Mouse (Mus musculus) limb, embryonic 12.5 days (tissue): ENCODE data around the gene Gse1. TPM values are rescaled to one million over a fixed set of nuclear protein-coding genes. Genes with fewer than 3 reads are reported as not detected.

ENCODE experiments used
- ATAC-seq: fragments of 200-750 bp; cut with Nextera tagmentation; 2 replicates; pipeline ENCODE4 v1.8.0; 2017; ENCODE audit warnings: low read depth, moderate TSS enrichment; ENCODE audit not compliant: insufficient number of reproducible peaks, insufficient read depth, low FRiP score, low TSS enrichment
- H3K27ac ChIP-seq: fragments of 300-500 bp; sonication (generic); 2 replicates; pipeline ENCODE4 v1.5.1; 2016; ENCODE audit warnings: mild to moderate bottlenecking, moderate library complexity
- H3K27me3 ChIP-seq: fragments of 300-500 bp; sonication (generic); 2 replicates; pipeline ENCODE4 v1.6.1; 2016; ENCODE audit warnings: mild to moderate bottlenecking, moderate library complexity
- H3K36me3 ChIP-seq: fragments of 300-500 bp; sonication (generic); 2 replicates; pipeline ENCODE4 v1.6.1; 2016; ENCODE audit warnings: mild to moderate bottlenecking, moderate library complexity
- H3K4me1 ChIP-seq: fragments of 300-500 bp; sonication (generic); replicated peaks from 2 replicates; pipeline ENCODE4 v1.6.1; 2016
- H3K4me2 ChIP-seq: fragments of 300-500 bp; sonication (generic); 2 replicates; pipeline ENCODE4 v1.6.1; 2016; ENCODE audit warnings: mild to moderate bottlenecking, moderate library complexity
- H3K4me3 ChIP-seq: fragments of 300-500 bp; sonication (generic); replicated peaks from 2 replicates; pipeline ENCODE4 v1.5.1; 2016; ENCODE audit warnings: mild to moderate bottlenecking
- H3K9ac ChIP-seq: fragments of 300-500 bp; sonication (generic); replicated peaks from 2 replicates; pipeline ENCODE4 v1.6.1; 2016; ENCODE audit warnings: mild to moderate bottlenecking, moderate library complexity
- H3K9me3 ChIP-seq: fragments of 300-500 bp; sonication (generic); 2 replicates; pipeline ENCODE4 v1.6.1; 2016; ENCODE audit warnings: mild to moderate bottlenecking, moderate library complexity
- WGBS: fragments of 180-500 bp; shearing (Covaris S2); methylation state at CpG from one replicate; pipeline ENCODE4 v1.1.7; 2016; 5-methylcytosine and 5-hydroxymethylcytosine counted together
- polyA plus RNA-seq: library from polyadenylated mRNA; unstranded; fragments of >200 nt; fragmentation: Nextera tagmentation; extraction: Ambion mirVana; gene quantifications from 2 replicates; pipeline ENCODE4 v1.2.1, GENCODE M21; 2016

The Gse1 gene
- polyA plus RNA-seq, 1 experiment from 2014 or later, result 9.1 TPM

- WGBS, result 9% methylated on average over 14 of the region's 14 CpGs
- no peak for ATAC-seq
- H3K4me2 ChIP-seq, result peak overlapping the region; percentile 27
Observed at GRCm38 (mm10) chr8:120492193-120492880, 264.1 kb downstream of the Gse1 start.

DNA sequence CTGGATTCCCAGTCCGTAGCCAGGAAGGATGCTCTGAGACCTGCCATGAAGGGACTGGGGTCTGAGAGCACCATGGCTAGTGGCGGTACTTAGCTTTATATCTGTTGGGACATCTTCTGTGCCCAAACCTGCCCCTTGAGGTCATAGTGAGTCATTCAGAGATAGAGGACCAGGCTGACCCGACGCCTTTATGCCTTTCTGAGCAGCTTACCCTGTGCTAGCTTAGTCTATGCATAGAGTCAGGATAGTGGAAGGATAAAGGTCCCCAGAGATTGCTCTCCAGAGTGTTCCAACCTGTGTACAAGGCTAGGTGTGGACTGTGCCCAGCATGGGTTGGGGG lies 264.6 kb downstream of the Gse1 start:
- Histone ChIP-seq H3K4me3 (no peak overlapping the region), H3K4me2 (peak overlapping the region; percentile 27; the same call in 1 of the 2 replicates), H3K4me1 (peaks cover 89% of the 10 kb centered on the region), H3K27ac (no peak overlapping the region), H3K27me3 (peaks cover 47% of the 10 kb centered on the region), H3K9me3 (no peaks in the 10 kb centered on the region), H3K36me3 (no peaks in the 10 kb centered on the region), H3K9ac (no peak overlapping the region)
- ATAC-seq, result no peak
- 46% methylated on average over 4 of the region's 4 CpGs for WGBS

More at GRCm38 (mm10) chr8:120492193-120492880, 264.1 kb downstream of the Gse1 start:
- no peak overlapping the region for H3K9ac ChIP-seq
- no peak overlapping the region for H3K4me3 ChIP-seq
- H3K27me3 ChIP-seq, result peaks cover 51% of the 10 kb centered on the region
- H3K9me3 ChIP-seq, result no peaks in the 10 kb centered on the region
- peaks cover 87% of the 10 kb centered on the region for H3K4me1 ChIP-seq
- H3K36me3 ChIP-seq, result no peaks in the 10 kb centered on the region
- H3K27ac ChIP-seq, result no peak overlapping the region

GRCm38 (mm10) chr8:120493508-120494464 lies 265.5 kb downstream of the Gse1 start:
- Histone ChIP-seq H3K4me3 (no peak overlapping the region), H3K4me2 (peak overlapping the region; percentile 6; the same call in 1 of the 2 replicates), H3K27ac (0 out of 2 replicates have a peak overlapping the region, but pooled peaks have one; percentile 41), H3K36me3 (no peaks in the 10 kb centered on the region), H3K27me3 (peaks cover 41% of the 10 kb centered on the region), H3K9ac (no peak overlapping the region), H3K4me1 (peaks cover 89% of the 10 kb centered on the region), H3K9me3 (no peaks in the 10 kb centered on the region)
- 50% methylated on average over 16 of the region's 16 CpGs for WGBS
- ATAC-seq, result no peak

DNA sequence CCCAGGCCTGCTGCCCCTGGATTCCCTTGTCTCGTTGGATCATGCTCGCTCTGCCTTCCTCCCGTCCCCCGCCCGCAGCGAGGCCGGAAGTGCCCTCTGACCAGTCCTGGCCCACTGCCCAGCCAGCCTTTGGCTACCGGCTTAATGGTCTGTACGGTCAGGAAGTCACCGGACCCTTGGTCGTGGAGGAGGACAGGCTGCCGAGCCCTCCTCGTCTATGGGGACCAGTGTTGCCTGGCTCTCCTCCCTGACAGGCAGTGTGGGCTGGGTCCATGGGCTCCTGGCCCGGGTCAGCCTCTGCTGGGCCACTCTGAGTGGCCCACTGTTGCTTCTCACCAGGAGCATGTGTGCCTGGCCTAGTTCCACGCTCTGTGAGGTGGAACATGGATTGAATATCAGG lies 266.6 kb downstream of the Gse1 start:
- ATAC-seq, result no peak
- peaks cover 87% of the 10 kb centered on the region for H3K4me1 ChIP-seq
- peaks cover 31% of the 10 kb centered on the region for H3K27me3 ChIP-seq
- no peaks in the 10 kb centered on the region for H3K36me3 ChIP-seq
- 35% methylated on average over 15 of the region's 15 CpGs for WGBS
- peak overlapping the region; percentile 56 for H3K27ac ChIP-seq
- H3K4me2 ChIP-seq, result peak overlapping the region; percentile 18
- H3K9me3 ChIP-seq, result no peaks in the 10 kb centered on the region
- H3K9ac ChIP-seq, result no peak overlapping the region
- H3K4me3 ChIP-seq, result no peak overlapping the region

DNA sequence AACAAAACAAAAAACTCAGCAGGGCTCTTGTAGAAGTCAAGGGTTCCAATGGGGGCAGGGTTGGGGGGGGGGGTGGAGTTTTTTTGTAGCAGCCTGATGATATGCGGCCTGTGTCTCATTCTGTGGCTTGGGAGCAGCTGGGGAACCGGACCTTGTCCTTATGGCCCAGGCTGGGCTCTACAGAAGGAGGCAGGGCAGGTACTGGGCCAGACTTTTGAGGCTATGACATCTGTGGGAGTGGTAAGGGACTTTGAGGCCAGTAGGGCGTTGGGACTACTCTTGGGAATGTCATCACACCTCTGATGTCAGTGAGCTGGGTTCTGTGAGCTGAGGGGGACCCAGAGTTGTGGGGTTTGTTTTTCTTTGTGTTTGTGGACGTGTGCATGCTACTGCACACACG lies 267.2 kb downstream of the Gse1 start:
- Histone ChIP-seq H3K9ac (no peak overlapping the region), H3K4me1 (peaks cover 86% of the 10 kb centered on the region), H3K4me2 (no peak overlapping the region), H3K36me3 (no peaks in the 10 kb centered on the region), H3K9me3 (no peaks in the 10 kb centered on the region), H3K27me3 (peaks cover 30% of the 10 kb centered on the region), H3K27ac (no peak overlapping the region), H3K4me3 (no peak overlapping the region)
- no peak for ATAC-seq
- WGBS, result 71% methylated on average over 5 of the region's 5 CpGs

- Histone ChIP-seq H3K36me3 (no peaks in the 10 kb centered on the region), H3K4me1 (peaks cover 86% of the 10 kb centered on the region), H3K9me3 (no peaks in the 10 kb centered on the region), H3K27me3 (peaks cover 27% of the 10 kb centered on the region), H3K27ac (no peak overlapping the region), H3K9ac (no peak overlapping the region), H3K4me3 (no peak overlapping the region), H3K4me2 (no peak overlapping the region)
- 97% methylated on average over 15 of the region's 15 CpGs for WGBS
- no peak for ATAC-seq
Observed at GRCm38 (mm10) chr8:120496478-120496877, 268.2 kb downstream of the Gse1 start.

DNA sequence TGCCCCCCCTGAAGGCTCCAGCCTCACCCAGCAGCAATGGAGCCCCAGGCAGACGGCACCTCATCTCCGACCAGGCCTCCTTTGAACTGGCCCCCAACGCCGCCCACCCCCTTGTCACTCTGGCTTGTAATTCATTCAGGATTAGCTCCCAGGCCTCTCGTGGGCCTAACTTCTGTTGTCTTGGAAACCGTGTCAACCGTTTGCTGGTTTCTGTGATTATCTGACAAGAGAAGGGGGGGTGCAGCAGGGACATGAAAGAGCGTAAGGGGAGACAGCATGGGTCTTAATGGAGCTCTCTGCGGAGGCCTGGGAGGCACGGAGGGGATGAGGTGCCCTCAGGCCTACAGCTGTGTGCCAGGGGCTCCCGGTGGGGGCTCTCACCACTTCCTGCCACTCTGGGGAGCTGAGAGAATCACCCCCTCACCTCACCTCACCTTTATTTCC lies 269.3 kb downstream of the Gse1 start:
- Histone ChIP-seq H3K4me3 (no peak overlapping the region), H3K4me2 (peak overlapping the region; percentile 20; the same call in 1 of the 2 replicates), H3K27me3 (peaks cover 19% of the 10 kb centered on the region), H3K27ac (0 out of 2 replicates have a peak overlapping the region, but pooled peaks have one; percentile 4), H3K4me1 (peaks cover 82% of the 10 kb centered on the region), H3K36me3 (no peaks in the 10 kb centered on the region), H3K9ac (0 out of 2 replicates have a peak overlapping the region, but pooled peaks have one; percentile 1), H3K9me3 (no peaks in the 10 kb centered on the region)
- 11% methylated on average over 11 of the region's 11 CpGs for WGBS
- no peak for ATAC-seq

DNA sequence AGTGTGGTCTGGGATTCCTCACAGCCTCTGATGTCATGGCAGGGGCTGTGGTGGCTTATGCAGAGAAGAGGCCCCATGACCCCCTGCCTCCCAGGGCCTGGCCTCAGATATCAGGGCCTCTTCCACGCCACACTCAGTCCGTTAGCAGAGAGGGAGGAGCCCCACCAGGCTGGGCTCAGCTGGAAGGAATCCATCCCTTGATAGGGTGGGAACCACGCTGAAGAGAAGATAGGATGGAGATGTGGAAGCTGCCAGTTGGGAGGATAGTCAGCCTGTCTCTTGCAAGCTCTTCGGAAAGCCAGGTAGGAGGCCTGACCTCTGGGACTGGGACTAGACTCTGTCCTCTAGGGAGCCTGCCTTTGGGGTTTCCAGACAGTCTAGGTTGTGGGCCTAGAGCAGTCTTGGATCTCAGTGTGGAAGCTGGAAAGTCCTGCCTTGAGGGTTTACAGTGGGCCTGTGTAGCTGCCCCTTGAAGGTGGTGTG lies 270.1 kb downstream of the Gse1 start:
- no peak for ATAC-seq
- H3K4me1 ChIP-seq, result peaks cover 82% of the 10 kb centered on the region
- H3K36me3 ChIP-seq, result no peaks in the 10 kb centered on the region
- H3K9me3 ChIP-seq, result no peaks in the 10 kb centered on the region
- 0 out of 2 replicates have a peak overlapping the region, but pooled peaks have one; percentile 30 for H3K27ac ChIP-seq
- H3K4me3 ChIP-seq, result no peak overlapping the region
- 0 out of 2 replicates have a peak overlapping the region, but pooled peaks have one; percentile 31 for H3K9ac ChIP-seq
- peak overlapping the region; percentile 20 for H3K4me2 ChIP-seq
- WGBS, result 20% methylated on average over 4 of the region's 4 CpGs
- peaks cover 12% of the 10 kb centered on the region for H3K27me3 ChIP-seq

- Histone ChIP-seq H3K4me3 (no peak overlapping the region), H3K4me2 (peak overlapping the region; percentile 20), H3K4me1 (peaks cover 82% of the 10 kb centered on the region), H3K27me3 (peaks cover 12% of the 10 kb centered on the region), H3K9ac (no peak overlapping the region), H3K27ac (no peak overlapping the region), H3K36me3 (no peaks in the 10 kb centered on the region), H3K9me3 (no peaks in the 10 kb centered on the region)
- WGBS, result 21% methylated on average over 9 of the region's 9 CpGs
- ATAC-seq, result no peak
Observed at GRCm38 (mm10) chr8:120498926-120499605, 270.8 kb downstream of the Gse1 start.

DNA sequence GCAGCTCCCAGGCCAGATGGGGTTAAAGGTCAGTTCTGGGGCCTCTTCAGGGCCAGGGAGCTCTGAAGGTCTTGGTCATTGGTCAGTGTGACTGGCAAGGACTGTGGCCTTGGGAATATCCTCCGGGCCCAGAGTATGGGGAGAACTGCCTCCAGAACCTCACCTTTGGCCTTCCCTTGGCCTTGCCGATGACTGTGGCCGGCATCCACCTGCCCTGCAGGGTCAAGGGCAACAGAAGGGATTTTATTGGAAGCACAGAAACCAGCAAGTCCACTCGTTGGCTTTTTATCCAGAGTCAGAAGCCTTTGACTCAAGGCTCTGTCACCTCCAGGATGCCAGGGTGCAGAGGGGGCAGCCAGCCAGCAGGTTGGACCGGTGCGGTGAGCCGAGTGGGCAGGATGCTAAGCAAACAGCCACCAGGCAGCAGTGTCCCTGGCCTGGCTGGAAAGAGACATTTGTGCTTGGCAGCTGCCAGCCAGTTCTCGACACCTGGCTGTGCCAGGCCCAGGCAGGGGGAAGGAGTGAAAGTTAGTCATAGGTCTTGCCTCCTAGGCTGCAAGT lies 272.5 kb downstream of the Gse1 start:
- no peak overlapping the region for H3K4me2 ChIP-seq
- H3K36me3 ChIP-seq, result no peaks in the 10 kb centered on the region
- no peak overlapping the region for H3K9ac ChIP-seq
- H3K4me3 ChIP-seq, result no peak overlapping the region
- no peak overlapping the region for H3K27ac ChIP-seq
- 79% methylated on average over 8 of the region's 8 CpGs for WGBS
- no peaks in the 10 kb centered on the region for H3K9me3 ChIP-seq
- ATAC-seq, result no peak
- H3K27me3 ChIP-seq, result peaks cover 12% of the 10 kb centered on the region
- H3K4me1 ChIP-seq, result peaks cover 82% of the 10 kb centered on the region
